Mouse (Mus musculus) small intestine, adult 2 months (tissue): ENCODE measurements around the gene Rps6kc1. TPM values are rescaled to one million over a fixed set of nuclear protein-coding genes. Genes with fewer than 3 reads are reported as not detected.
A peak's percentile ranks its signal among the peaks of the same experiment; 100 is the strongest.

Source experiments
- H3K27ac ChIP-seq: fragments of 200-500 bp; 2 replicates; pipeline ENCODE4 v1.5.1; 2012; ENCODE audit warnings: low read depth, low read length, control low read depth, inconsistent platforms; ENCODE audit not compliant: insufficient read depth
- H3K27me3 ChIP-seq: fragments of 200-500 bp; 2 replicates; pipeline ENCODE4 v1.6.1; 2012; ENCODE audit warnings: mild to moderate bottlenecking, moderate library complexity, low read length, inconsistent platforms; ENCODE audit not compliant: control insufficient read depth, insufficient read depth
- H3K36me3 ChIP-seq: fragments of 200-500 bp; 2 replicates; pipeline ENCODE4 v1.6.1; 2012; ENCODE audit warnings: mild to moderate bottlenecking, low read length, control low read depth, inconsistent platforms; ENCODE audit not compliant: control insufficient read depth, insufficient read depth
- H3K4me1 ChIP-seq: fragments of 200-500 bp; 2 replicates; pipeline ENCODE4 v1.6.1; 2012; ENCODE audit warnings: low read length, inconsistent platforms, mixed read lengths; ENCODE audit not compliant: control insufficient read depth, insufficient read depth, insufficient read length
- H3K4me3 ChIP-seq: fragments of 200-500 bp; 2 replicates; pipeline ENCODE4 v1.5.1; 2012; ENCODE audit warnings: low read depth, mild to moderate bottlenecking, control low read depth, inconsistent platforms, low read length, moderate library complexity
- CTCF ChIP-seq: fragments of 200-500 bp; IDR thresholded peaks from 2 replicates; pipeline ENCODE4 v1.5.1; 2012; ENCODE audit warnings: low read depth, mild to moderate bottlenecking, control low read depth, inconsistent platforms, low read length, moderate library complexity, mixed read lengths; ENCODE audit not compliant: insufficient replicate concordance, insufficient read length; ENCODE audit errors: extremely low read depth
- POLR2A ChIP-seq: fragments of 200-500 bp; IDR thresholded peaks from 2 replicates; pipeline ENCODE4 v1.6.1; 2012; ENCODE audit warnings: low read depth, mild to moderate bottlenecking, control low read depth, inconsistent platforms, low read length, moderate library complexity
- whole genome bisulfite sequencing: fragments of 180-500 bp; shearing (Covaris S2); methylation state at CpG from one replicate; pipeline ENCODE4 v1.1.7; 2018; 5-methylcytosine and 5-hydroxymethylcytosine counted together
- polyA plus RNA-seq: library from polyadenylated mRNA; depleted of rRNA; stranded (reverse); fragments of >200 nt; gene quantifications from 2 replicates; pipeline ENCODE4 v1.2.3, GENCODE M21; 2012; rRNA removed

The Rps6kc1 gene
- 2.2 and 7.1 TPM in 2 replicates for polyA plus RNA-seq

GRCm38 (mm10) chr1:190911415-190912123 is at the start of gene Rps6kc1:
Gene Rps6kc1, minus strand, starts transcription at chr1:190911770.
- peak within 1 kb of the TSS; percentile 96 for H3K4me3 ChIP-seq
- H3K27me3 ChIP-seq = no peaks in the 10 kb centered on the region
- H3K36me3 ChIP-seq = no peaks in the 10 kb centered on the region
- TF ChIP-seq CTCF (no peak), POLR2A (peak; percentile 71)
- H3K4me1 ChIP-seq = peaks cover 11% of the 10 kb centered on the region; the same call in 1 of the 2 replicates
- H3K27ac ChIP-seq = peak within 1 kb of the TSS; percentile 63
- 1% methylated on average over 47 of the region's 47 CpGs for WGBS

DNA sequence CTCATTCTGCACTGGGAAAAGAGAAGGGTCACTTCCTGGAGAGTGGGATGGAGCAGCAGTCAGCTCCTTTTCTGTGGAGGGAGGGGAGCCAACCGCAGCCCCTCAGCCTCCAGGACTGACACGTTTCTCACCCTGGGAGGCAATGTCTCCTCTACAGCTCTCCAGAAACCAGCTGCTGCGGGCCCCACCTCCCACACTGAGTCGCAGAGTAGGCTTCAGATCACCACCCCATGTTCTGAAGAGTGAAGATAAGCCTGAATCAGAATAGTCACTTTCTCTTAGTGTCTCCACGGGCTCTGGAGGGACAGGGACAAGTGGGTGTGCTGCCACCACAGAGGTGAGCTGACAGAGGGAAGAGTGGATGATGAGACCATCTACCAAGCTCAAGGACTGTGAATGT is 47.3 kb upstream of the Rps6kc1 start:
- no peaks in the 10 kb centered on the region for H3K4me1 ChIP-seq
- no peaks in the 10 kb centered on the region for H3K27me3 ChIP-seq
- TF ChIP-seq POLR2A (no peak), CTCF (no peak)
- H3K36me3 ChIP-seq = no peaks in the 10 kb centered on the region
- H3K27ac ChIP-seq = no peak overlapping the region
- no peak overlapping the region for H3K4me3 ChIP-seq
- 65% methylated on average over 5 of the region's 5 CpGs for WGBS

- Histone ChIP-seq H3K27ac (no peak overlapping the region), H3K4me1 (no peaks in the 10 kb centered on the region), H3K4me3 (no peak overlapping the region), H3K36me3 (peaks cover 6% of the 10 kb centered on the region), H3K27me3 (no peaks in the 10 kb centered on the region)
- 72% methylated on average over 3 of the region's 3 CpGs for WGBS
- TF ChIP-seq POLR2A (no peak), CTCF (no peak)
Measured at GRCm38 (mm10) chr1:190953009-190953408, 41.4 kb upstream of the Rps6kc1 start.

- Histone ChIP-seq H3K4me1 (no peaks in the 10 kb centered on the region), H3K27me3 (no peaks in the 10 kb centered on the region), H3K4me3 (no peak overlapping the region), H3K36me3 (peaks cover 14% of the 10 kb centered on the region), H3K27ac (no peak overlapping the region)
- 55% methylated on average over 5 of the region's 5 CpGs for WGBS
- TF ChIP-seq POLR2A (no peak), CTCF (no peak)
Measured at GRCm38 (mm10) chr1:190951014-190951413, 39.4 kb upstream of the Rps6kc1 start.

DNA sequence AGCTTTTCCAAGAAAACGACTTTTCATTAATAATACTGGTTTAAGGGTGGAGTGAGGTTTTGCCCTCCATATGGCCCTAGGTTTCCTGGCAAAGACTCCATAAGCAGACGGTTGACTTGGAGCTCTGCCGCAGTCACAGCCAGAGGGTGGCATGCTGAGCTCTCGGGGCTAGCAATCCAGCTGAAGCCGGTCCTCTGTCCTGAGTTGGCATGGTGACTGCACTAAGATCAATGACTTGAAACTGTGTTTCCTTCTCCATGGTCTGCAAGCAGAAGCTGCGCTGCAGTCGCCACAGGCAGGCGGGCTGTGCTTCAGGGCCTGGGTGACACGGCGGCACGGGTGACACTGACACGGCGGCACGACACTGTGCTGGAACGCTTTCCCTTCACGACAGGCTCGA is 37.3 kb upstream of the Rps6kc1 start:
- 88% methylated on average over 17 of the region's 17 CpGs for WGBS
- H3K36me3 ChIP-seq = peaks cover 29% of the 10 kb centered on the region

DNA sequence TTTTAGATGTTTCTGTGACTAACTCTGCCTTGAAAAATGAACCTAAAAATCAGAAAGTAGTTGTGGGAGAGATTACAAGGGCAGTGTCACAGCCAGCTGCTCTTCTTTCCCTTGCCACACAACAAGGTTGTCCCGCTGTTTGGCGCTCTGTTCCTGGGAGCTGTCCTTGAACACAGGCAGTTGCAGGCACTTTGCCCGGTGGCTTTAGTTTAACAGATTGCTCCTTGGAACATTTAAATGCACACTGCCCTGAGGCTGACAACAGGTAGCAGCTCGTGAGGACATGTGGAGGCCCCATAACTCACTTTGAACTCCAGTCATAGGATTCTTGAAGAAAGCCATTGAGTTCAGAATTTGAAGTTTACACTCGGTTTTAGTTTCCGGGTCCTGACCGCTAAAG is 36.9 kb upstream of the Rps6kc1 start:
- Histone ChIP-seq H3K36me3 (peaks cover 32% of the 10 kb centered on the region), H3K27me3 (no peaks in the 10 kb centered on the region), H3K4me1 (no peaks in the 10 kb centered on the region), H3K27ac (no peak overlapping the region), H3K4me3 (no peak overlapping the region)
- TF ChIP-seq POLR2A = no peak
- TF ChIP-seq CTCF = no peak
- WGBS = 70% methylated on average over 7 of the region's 7 CpGs

More for the DNA sequence above, 37.3 kb upstream of the Rps6kc1 start:
- H3K27me3 ChIP-seq = no peaks in the 10 kb centered on the region
- H3K27ac ChIP-seq = no peak overlapping the region
- H3K4me1 ChIP-seq = no peaks in the 10 kb centered on the region
- H3K4me3 ChIP-seq = no peak overlapping the region
- TF ChIP-seq CTCF = no peak
- no peak for TF ChIP-seq POLR2A

DNA sequence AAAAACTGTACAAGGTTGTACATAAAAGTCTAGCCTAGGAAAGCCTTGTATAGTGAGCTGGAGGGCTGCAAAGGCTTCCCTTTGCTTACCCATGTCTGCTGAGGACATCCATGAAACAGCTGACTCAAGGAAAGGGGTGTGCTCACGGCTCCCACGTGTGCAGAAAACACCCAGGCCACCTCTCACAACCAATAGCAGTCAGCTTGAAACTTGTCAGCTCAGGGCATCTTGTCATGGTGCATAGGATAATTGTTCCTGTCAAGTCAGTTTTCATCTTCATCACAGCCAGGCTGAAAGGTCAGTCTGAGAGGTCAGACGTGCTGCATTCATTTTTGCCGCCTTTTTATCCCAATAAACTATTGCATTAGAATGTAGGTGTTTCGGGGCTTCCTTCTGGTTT is 36.4 kb upstream of the Rps6kc1 start:
- Histone ChIP-seq H3K4me3 (no peak overlapping the region), H3K27me3 (no peaks in the 10 kb centered on the region), H3K27ac (no peak overlapping the region), H3K36me3 (peaks cover 37% of the 10 kb centered on the region), H3K4me1 (no peaks in the 10 kb centered on the region)
- TF ChIP-seq POLR2A (no peak), CTCF (no peak)
- 79% methylated on average over 5 of the region's 5 CpGs for WGBS
